Mouse (Mus musculus): Measurements from ENCODE around the gene Slc15a2.

Slc15a2 gene

GRCm38 (mm10) chr16:36751979-36752378 is 32.8 kb downstream of the Slc15a2 start:
- WGBS, result 94% methylated on average over 3 of the region's 3 CpGs

GRCm38 (mm10) chr16:36747767-36748166 is 37.0 kb downstream of the Slc15a2 start:
- 74% methylated on average over 2 of the region's 2 CpGs for WGBS

- WGBS, result 87% methylated on average over 4 of the region's 4 CpGs
Observed at GRCm38 (mm10) chr16:36747068-36747467, 37.7 kb downstream of the Slc15a2 start.

- WGBS, result 96% methylated on average over 8 of the region's 8 CpGs
Observed at GRCm38 (mm10) chr16:36743580-36743979, 41.2 kb downstream of the Slc15a2 start.

GRCm38 (mm10) chr16:36739404-36739930 is 45.3 kb downstream of the Slc15a2 start:
- 66% methylated on average over 4 of the region's 4 CpGs for WGBS

- 91% methylated on average over 3 of the region's 3 CpGs for WGBS
Observed at GRCm38 (mm10) chr16:36735421-36735820, 49.3 kb downstream of the Slc15a2 start.

GRCm38 (mm10) chr16:36733827-36734226 is 50.9 kb downstream of the Slc15a2 start:
- 26% methylated on average over 1 of the region's 1 CpGs for WGBS

GRCm38 (mm10) chr16:36728959-36729358 is 55.8 kb downstream of the Slc15a2 start:
- 84% methylated on average over 2 of the region's 2 CpGs for WGBS

- 38% methylated on average over 3 of the region's 3 CpGs for WGBS
Observed at GRCm38 (mm10) chr16:36723880-36724443, 60.8 kb downstream of the Slc15a2 start.

- 43% methylated on average over 4 of the region's 4 CpGs for WGBS
Observed at GRCm38 (mm10) chr16:36722739-36723138, 62.0 kb downstream of the Slc15a2 start.

- 60% methylated on average over 13 of the region's 13 CpGs for WGBS
Observed at GRCm38 (mm10) chr16:36720194-36721055, 64.3 kb downstream of the Slc15a2 start.

GRCm38 (mm10) chr16:36717481-36717880 is 67.3 kb downstream of the Slc15a2 start:
- WGBS, result 78% methylated on average over 4 of the region's 4 CpGs

- WGBS, result 94% methylated on average over 12 of the region's 12 CpGs
Observed at GRCm38 (mm10) chr16:36711760-36712159, 73.0 kb downstream of the Slc15a2 start.

- 96% methylated on average over 2 of the region's 2 CpGs for WGBS
Observed at GRCm38 (mm10) chr16:36710794-36711193, 74.0 kb downstream of the Slc15a2 start.

- 95% methylated on average over 17 of the region's 17 CpGs for WGBS
Observed at GRCm38 (mm10) chr16:36709405-36709804, 75.4 kb downstream of the Slc15a2 start.

- 76% methylated on average over 7 of the region's 7 CpGs for WGBS
Observed at GRCm38 (mm10) chr16:36708751-36709150, 76.0 kb downstream of the Slc15a2 start.

- 82% methylated on average over 6 of the region's 6 CpGs for WGBS
Observed at GRCm38 (mm10) chr16:36707702-36708423, 76.9 kb downstream of the Slc15a2 start.

GRCm38 (mm10) chr16:36700484-36700883 is 84.3 kb downstream of the Slc15a2 start:
- 95% methylated on average over 2 of the region's 2 CpGs for WGBS

Measured in cerebral cortex, adult 2 months (tissue).